ENCODE assay signal across 8 mouse cellular contexts in genomic region chr2:166995796-166996532, GRCm38 (mm10). TPM values are rescaled to one million over a fixed set of nuclear protein-coding genes. Genes with fewer than 3 reads are reported as not detected.
DNase-seq lines count a peak whose midpoint lies in the region; ATAC-seq lines count a peak whose summit lies in the region.

Gene Stau1, minus strand, starts transcription at chr2:166996299.

- peak within 1 kb of the TSS; percentile 97 for H3K27ac ChIP-seq in forebrain, embryonic 14.5 days (ENCODE audit: low read depth, low read length)
- H3K27ac ChIP-seq in neural tube, embryonic 15.5 days (replicated peaks) = peak within 1 kb of the TSS; percentile 93

- H3K9me3 ChIP-seq in forebrain, embryonic 14.5 days (replicated peaks; ENCODE audit: control insufficient read depth, low read length) = no peaks in the 10 kb centered on the region
- no peaks in the 10 kb centered on the region for H3K9me3 ChIP-seq in neural tube, embryonic 15.5 days (replicated peaks)

- peak within 1 kb of the TSS; percentile 89 for H3K4me2 ChIP-seq in forebrain, embryonic 14.5 days (ENCODE audit: low read length)
- H3K4me2 ChIP-seq in neural tube, embryonic 15.5 days = peak within 1 kb of the TSS; percentile 82

- ATAC-seq in forebrain, embryonic 14.5 days = peak; percentile 100
- ATAC-seq in neural tube, embryonic 15.5 days (ENCODE audit: low FRiP score) = peak; percentile 99

- 1% methylated on average over 67 of the region's 88 CpGs for WGBS in forebrain, embryonic 14.5 days
- WGBS in neural tube, embryonic 15.5 days = under 1% methylated on average over 81 of the region's 88 CpGs

- no peaks in the 10 kb centered on the region for H3K27me3 ChIP-seq in forebrain, embryonic 14.5 days (replicated peaks; ENCODE audit: control insufficient read depth, insufficient read depth, low read length)
- H3K27me3 ChIP-seq in neural tube, embryonic 15.5 days (replicated peaks) = no peaks in the 10 kb centered on the region

- intact Hi-C loops in heart, postnatal 14 days (cut with DNase I) = loop anchor here (2.0 kb wide), 1 partner anchor 19 kb away; no protein-coding TSS in a partner anchor

- H3K4me3 ChIP-seq in forebrain, embryonic 14.5 days (ENCODE audit: low read depth, low read length) = peak within 1 kb of the TSS; percentile 100
- peak within 1 kb of the TSS; percentile 80 for H3K4me3 ChIP-seq in neural tube, embryonic 15.5 days (replicated peaks)

- H3K9ac ChIP-seq in forebrain, embryonic 14.5 days (ENCODE audit: low read length) = peak within 1 kb of the TSS; percentile 96
- peak within 1 kb of the TSS; percentile 81 for H3K9ac ChIP-seq in neural tube, embryonic 15.5 days (replicated peaks)

- no peaks in the 10 kb centered on the region for H3K36me3 ChIP-seq in forebrain, embryonic 14.5 days (ENCODE audit: control insufficient read depth, insufficient read depth, low read length)
- H3K36me3 ChIP-seq in neural tube, embryonic 15.5 days = no peaks in the 10 kb centered on the region

- H3K4me1 ChIP-seq in forebrain, embryonic 14.5 days (ENCODE audit: control insufficient read depth, insufficient read depth, low read length) = peaks cover 13% of the 10 kb centered on the region
- H3K4me1 ChIP-seq in neural tube, embryonic 15.5 days = peaks cover 49% of the 10 kb centered on the region

- DNase-seq in ES-CJ7 (ENCODE audit: low read depth, low spot score) = peak; percentile 97
- peak; percentile 93 for DNase-seq in cerebellum, adult 11 months
- peak; percentile 99 for DNase-seq in forebrain, embryonic 14.5 days (ENCODE audit: low spot score)
- DNase-seq in heart, postnatal 14 days = peak; percentile 96 to 97
- peak; percentile 97 for DNase-seq in layer of hippocampus, adult 11-12 months (ENCODE audit: low spot score)
- DNase-seq in lung, adult 18-20 months = peak; percentile 96 to 97
- DNase-seq in testis, postnatal 14 days (ENCODE audit: low spot score) = peak; percentile 98

RNA-seq across cellular contexts. Expression of gene Stau1, which starts in this region (rescaled TPM):
- polyA plus RNA-seq in forebrain, embryonic 14.5 days (2014; fragmentation: Nextera tagmentation; extraction: Ambion mirVana) = 81.7 and 102 TPM in 2 replicates
- 10 to 100 TPM; 42.1 to 47.2 TPM for total RNA-seq in heart, postnatal 14 days (2021)
- polyA plus RNA-seq in neural tube, embryonic 15.5 days (2015; fragmentation: Nextera tagmentation; extraction: Ambion mirVana) = 96.6 and 103 TPM in 2 replicates

Comparison
In these comparisons a context has a peak if more than half of its experiments do, and no peak if none do; other contexts are left out.
1. Peak in every context shown above with its lines: DNase-seq, ATAC-seq, H3K4me3 ChIP-seq and H3K27ac ChIP-seq.